Comparison of ENCODE assay signal across 11 mouse cellular contexts in genomic region chr11:108341783-108342182, GRCm38 (mm10). TPM values are rescaled to one million over a fixed set of nuclear protein-coding genes. Genes with fewer than 3 reads are reported as not detected.
DNase-seq lines count a peak whose midpoint lies in the region; ATAC-seq and TF ChIP-seq lines count a peak whose summit lies in the region.
"Had no signal": no experiment of that assay in that cellular context is flagged by ENCODE, and none has a peak within 500 bp of the region (broad histone marks: within the 10 kb centered on the region; RNA-seq: fewer than 3 reads in every experiment).

No protein-coding gene starts in this region.

- no peaks in the 10 kb centered on the region for H3K27me3 ChIP-seq in heart, embryonic 15.5 days
- H3K27me3 ChIP-seq in heart, adult 2 months (ENCODE audit: control insufficient read depth, insufficient read depth, low read length) = no peaks in the 10 kb centered on the region
- no peaks in the 10 kb centered on the region for H3K27me3 ChIP-seq in forebrain, embryonic 15.5 days
- H3K27me3 ChIP-seq in megakaryocyte, embryonic 14.5 days (replicated peaks) = peaks cover 6% of the 10 kb centered on the region

- intact Hi-C loops in heart, adult 2 months (cut with DNase I) = loop anchor here (5.0 to 10.0 kb wide), 2 partner anchors 84 to 217 kb away; no protein-coding TSS in a partner anchor

- H3K36me3 ChIP-seq in heart, embryonic 15.5 days = no peaks in the 10 kb centered on the region; the same call in 1 of the 2 replicates
- H3K36me3 ChIP-seq in heart, adult 2 months (ENCODE audit: control insufficient read depth, insufficient read depth, low read length) = peaks cover 2% of the 10 kb centered on the region; the same call in 1 of the 2 replicates
- H3K36me3 ChIP-seq in forebrain, embryonic 15.5 days = 0 out of 2 replicates have a peak, but pooled peaks cover 3% of the 10 kb centered on the region
- peaks cover 51% of the 10 kb centered on the region for H3K36me3 ChIP-seq in megakaryocyte, embryonic 14.5 days (replicated peaks; ENCODE audit: low read length)

- H3K9ac ChIP-seq in heart, embryonic 15.5 days = peak overlapping the region; percentile 91
- H3K9ac ChIP-seq in heart, adult 2 months (ENCODE audit: low read depth, low read length) = no peak overlapping the region
- no peak overlapping the region for H3K9ac ChIP-seq in forebrain, embryonic 15.5 days (replicated peaks)

- no peak for TF ChIP-seq EP300 in heart, adult 2 months (IDR thresholded peaks at IDR 0.05; ENCODE audit: insufficient read depth, low read depth, low read length)

- H3K4me3 ChIP-seq in heart, embryonic 15.5 days = peak overlapping the region; percentile 75
- no peak overlapping the region for H3K4me3 ChIP-seq in heart, adult 2 months
- H3K4me3 ChIP-seq in forebrain, embryonic 15.5 days = peak overlapping the region; percentile 67
- H3K4me3 ChIP-seq in megakaryocyte, embryonic 14.5 days (replicated peaks) = peak overlapping the region; percentile 93

- no peak overlapping the region; the same call in 1 of the 2 replicates for H3K27ac ChIP-seq in heart, embryonic 15.5 days
- H3K27ac ChIP-seq in heart, adult 2 months = no peak overlapping the region; the same call in 1 of the 2 replicates
- H3K27ac ChIP-seq in forebrain, embryonic 15.5 days (replicated peaks) = no peak overlapping the region

- ATAC-seq in heart, embryonic 15.5 days (replicated peaks; ENCODE audit: insufficient number of reproducible peaks, insufficient read depth, low FRiP score, low read depth) = no peak
- ATAC-seq in CD4-positive, CD25-positive, alpha-beta regulatory T cell, adult 4 months = peak; percentile 53
- no peak for ATAC-seq in forebrain, embryonic 15.5 days (replicated peaks)
- no peak for ATAC-seq in frontal cortex, adult (ENCODE audit: low TSS enrichment)

- TF ChIP-seq POLR2A in heart, adult 2 months (IDR thresholded peaks at IDR 0.05; ENCODE audit: insufficient read depth, low read depth, low read length) = no peak

- no peaks in the 10 kb centered on the region for H3K9me3 ChIP-seq in heart, embryonic 15.5 days (replicated peaks)
- H3K9me3 ChIP-seq in forebrain, embryonic 15.5 days = no peaks in the 10 kb centered on the region
- no peaks in the 10 kb centered on the region for H3K9me3 ChIP-seq in megakaryocyte, embryonic 14.5 days

- H3K4me2 ChIP-seq in heart, embryonic 15.5 days = peak overlapping the region; percentile 94
- peak overlapping the region; percentile 100 for H3K4me2 ChIP-seq in forebrain, embryonic 15.5 days (replicated peaks)

- 21% methylated on average over 8 of the region's 8 CpGs for WGBS in heart, embryonic 15.5 days
- WGBS in heart, adult 2 months = 39% methylated on average over 8 of the region's 8 CpGs
- WGBS in forebrain, embryonic 15.5 days = 41% methylated on average over 8 of the region's 8 CpGs

- DNase-seq in heart, adult 2 months = no peak
- no peak for DNase-seq in adrenal gland, postnatal 4 days (ENCODE audit: low spot score in 2 of 2)
- no peak for DNase-seq in right cerebral cortex, adult 18-20 months
- DNase-seq: layer of hippocampus, adult 9-11 months; right cerebral cortex, postnatal 25 days had no signal

- peaks cover 20% of the 10 kb centered on the region for H3K4me1 ChIP-seq in heart, embryonic 15.5 days (replicated peaks)
- H3K4me1 ChIP-seq in heart, adult 2 months (ENCODE audit: control insufficient read depth, insufficient read depth, low read length) = peaks cover 2% of the 10 kb centered on the region
- peaks cover 29% of the 10 kb centered on the region for H3K4me1 ChIP-seq in forebrain, embryonic 15.5 days
- H3K4me1 ChIP-seq in megakaryocyte, embryonic 14.5 days = peaks cover 59% of the 10 kb centered on the region

- TF ChIP-seq CTCF in heart, adult 2 months (IDR thresholded peaks at IDR 0.05) = no peak

- H3K79me2 ChIP-seq in heart, adult 2 months (replicated peaks; ENCODE audit: control insufficient read depth, insufficient read depth, low read length) = no peaks in the 10 kb centered on the region

RNA-seq across cellular contexts. Expression of gene Apoh, which starts 1.4 kb away (rescaled TPM):
- 0.48 and 3.9 TPM in 2 replicates for polyA plus RNA-seq in heart, embryonic 15.5 days (2015; fragmentation: Nextera tagmentation; extraction: Ambion mirVana)
- total RNA-seq in heart, adult 2 months (2021) = not detected
- polyA plus RNA-seq in heart, adult 2 months (2012; rRNA removed) = 0.35 and 1.7 TPM in 2 replicates
- polyA plus RNA-seq in CD4-positive, CD25-positive, alpha-beta regulatory T cell, adult 4 months (2017; shearing (Covaris generic)) = not detected
- polyA plus RNA-seq in forebrain, embryonic 15.5 days (2015; fragmentation: Nextera tagmentation; extraction: Ambion mirVana) = 1.3 TPM in 1 of 2 replicates, not detected in the other
- not detected in 2 replicates for polyA plus RNA-seq in megakaryocyte, embryonic 14.5 days (2012; ENCODE audit: insufficient read depth, low replicate concordance)
- total RNA-seq in adrenal gland, postnatal 4 days (2021) = 100 to 1,000 TPM in 1 of 2 experiments, 1 to 10 TPM in 1; 7.8 to 315 TPM
- total RNA-seq: common myeloid progenitor, adult 5-6 weeks had no signal

RNA-seq across cellular contexts. Expression of gene Prkca, which starts 1.9 kb away (rescaled TPM):
- polyA plus RNA-seq in heart, embryonic 15.5 days (2015; fragmentation: Nextera tagmentation; extraction: Ambion mirVana) = 13.7 and 16.4 TPM in 2 replicates
- total RNA-seq in heart, adult 2 months (2021) = 10 to 100 TPM; 32.2 to 33.4 TPM
- polyA plus RNA-seq in heart, adult 2 months (2012; rRNA removed) = 11.6 and 14.3 TPM in 2 replicates
- polyA plus RNA-seq in CD4-positive, CD25-positive, alpha-beta regulatory T cell, adult 4 months (2017; shearing (Covaris generic)) = 10 to 100 TPM; 13.0 to 15.3 TPM
- polyA plus RNA-seq in forebrain, embryonic 15.5 days (2015; fragmentation: Nextera tagmentation; extraction: Ambion mirVana) = 7.2 and 8.0 TPM in 2 replicates
- polyA plus RNA-seq in megakaryocyte, embryonic 14.5 days (2012; ENCODE audit: insufficient read depth, low replicate concordance) = 35.7 and 36.2 TPM in 2 replicates
- total RNA-seq in adrenal gland, postnatal 4 days (2021) = 10 to 100 TPM; 10.9 to 18.1 TPM
